Mouse (Mus musculus): ENCODE data around the gene Galr3.
"Not testable (repeated sequence)": the region's sequence is repeated elsewhere in the genome, so short reads cannot be mapped to it uniquely, and the experiment has no call there.

Gene Galr3

DNA sequence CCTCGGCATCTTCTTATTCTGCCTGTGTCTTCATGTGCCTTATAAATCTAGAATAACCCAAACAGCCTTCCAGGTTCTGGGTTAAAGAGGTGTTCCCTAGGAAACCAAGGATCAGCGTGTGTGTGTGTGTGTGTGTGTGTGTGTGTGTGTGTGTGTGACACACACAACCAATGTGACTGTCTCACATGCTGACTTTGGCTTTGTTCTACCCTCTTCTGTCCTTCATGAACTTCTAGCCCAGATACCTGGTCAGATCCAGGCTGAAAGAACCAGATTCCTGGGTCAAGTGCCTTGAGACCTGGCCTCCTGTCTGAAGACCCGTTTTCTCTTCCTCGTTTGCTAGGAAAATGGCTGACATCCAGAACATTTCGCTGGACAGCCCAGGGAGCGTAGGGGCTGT lies at the start of gene Galr3:
TSS of gene Galr3 (plus strand) at position 301 of the 400 bp plus-strand sequence.
- in situ Hi-C loops (cut with MboI, MseI): no loop called here

DNA sequence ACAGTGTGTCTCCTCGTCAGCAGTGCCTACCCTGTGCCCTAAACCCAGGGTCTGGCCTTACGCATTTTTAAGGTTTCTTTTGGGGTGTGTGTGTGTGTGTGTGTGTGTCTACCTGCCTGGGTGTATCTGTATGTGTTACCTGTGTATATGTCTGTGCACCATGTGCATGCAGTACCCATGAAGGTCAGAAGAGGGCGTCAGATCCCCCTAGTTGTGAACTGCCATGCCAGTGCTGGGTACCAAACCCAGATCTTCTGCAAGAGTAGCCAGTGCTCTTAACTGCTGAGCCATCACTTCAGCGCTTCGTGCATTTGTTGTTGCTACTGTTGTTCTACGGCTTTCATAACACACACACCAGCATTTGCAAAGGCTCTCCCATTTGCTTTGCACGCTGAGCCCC lies 49.5 kb upstream of the Galr3 start:
- in situ Hi-C loops (cut with MboI, MseI): no loop called here

DNA sequence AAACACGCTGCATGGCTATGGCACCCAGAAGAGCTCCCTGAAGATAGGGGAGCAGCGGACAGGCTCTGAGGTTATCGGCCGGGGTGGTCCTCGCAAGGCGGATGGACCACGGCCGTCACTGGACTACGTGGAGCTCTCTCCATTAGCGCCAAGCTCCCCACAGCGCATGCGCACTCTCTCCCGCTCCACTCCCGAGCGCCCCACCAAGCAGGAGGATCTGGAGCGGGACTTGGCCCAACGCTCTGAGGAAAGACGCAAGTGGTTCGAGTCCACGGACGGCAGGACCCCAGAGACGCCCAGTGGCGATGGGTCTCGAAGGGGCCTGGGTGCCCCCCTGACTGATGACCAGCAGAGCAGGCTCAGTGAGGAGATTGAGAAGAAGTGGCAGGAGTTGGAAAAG lies 48.8 kb upstream of the Galr3 start:
- in situ Hi-C loops (cut with MboI, MseI): no loop called here

DNA sequence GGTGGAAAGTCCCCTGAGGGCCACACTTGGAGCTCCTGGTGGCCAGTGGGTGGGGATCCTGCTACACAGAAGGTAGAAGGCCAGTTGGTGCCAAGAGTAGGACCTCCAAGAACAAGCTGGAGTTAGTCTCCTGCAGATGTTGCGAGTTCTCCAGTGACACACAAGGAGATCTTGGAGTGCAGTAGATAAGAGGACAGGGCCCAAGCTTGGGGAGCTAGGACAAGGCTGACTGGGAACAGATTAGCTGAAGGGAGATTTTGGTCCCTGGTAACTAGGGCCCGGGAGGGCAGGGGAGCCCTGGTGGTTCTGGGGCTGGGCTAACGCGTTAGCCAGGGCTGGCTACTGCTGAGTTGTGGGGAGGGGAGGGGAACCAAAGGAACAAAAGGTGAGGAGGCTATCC lies 45.8 kb upstream of the Galr3 start:
- in situ Hi-C loops (cut with MboI, MseI): no loop called here

DNA sequence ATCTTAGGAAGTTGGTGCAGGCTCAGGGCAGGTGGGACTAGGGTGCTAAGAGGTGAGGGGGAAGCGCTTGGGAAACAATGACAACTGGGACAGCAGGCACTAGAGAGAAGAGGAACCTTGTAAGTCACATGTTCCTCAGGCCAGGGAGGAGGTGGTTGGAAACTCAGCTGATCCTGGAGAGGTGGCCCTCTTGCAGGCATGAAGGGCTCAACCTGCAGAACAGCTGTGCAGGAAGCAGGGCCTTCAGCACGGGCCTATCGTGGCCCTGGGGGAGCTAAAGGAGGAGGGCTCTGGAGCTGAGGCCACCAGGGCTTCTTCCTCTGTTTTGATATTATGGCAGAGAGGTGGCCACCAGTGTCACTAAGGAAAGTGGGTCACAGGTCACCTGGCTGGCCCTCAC lies 45.0 kb upstream of the Galr3 start:
- in situ Hi-C loops (cut with MboI, MseI): no loop called here

DNA sequence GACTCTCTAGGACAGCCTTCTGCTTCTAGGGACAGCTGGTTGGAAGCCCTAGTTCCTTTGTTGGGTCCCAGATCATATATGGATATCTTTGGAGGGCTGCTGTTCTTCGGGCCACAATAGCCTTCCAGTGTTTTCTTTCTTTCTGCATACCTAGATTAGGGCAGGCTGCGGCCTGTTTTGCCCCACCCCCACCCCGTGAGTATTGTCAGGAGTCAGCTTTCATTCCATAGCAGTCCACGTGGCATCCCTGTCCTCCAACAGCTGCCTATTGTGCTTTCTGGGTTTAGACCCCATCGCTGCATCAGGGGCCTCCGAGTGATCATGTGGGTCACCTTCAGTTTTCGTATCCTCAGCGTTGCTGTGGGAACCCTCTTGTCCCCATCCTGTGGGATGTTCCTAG lies 43.3 kb upstream of the Galr3 start:
- in situ Hi-C loops (cut with MboI, MseI): no loop called here

DNA sequence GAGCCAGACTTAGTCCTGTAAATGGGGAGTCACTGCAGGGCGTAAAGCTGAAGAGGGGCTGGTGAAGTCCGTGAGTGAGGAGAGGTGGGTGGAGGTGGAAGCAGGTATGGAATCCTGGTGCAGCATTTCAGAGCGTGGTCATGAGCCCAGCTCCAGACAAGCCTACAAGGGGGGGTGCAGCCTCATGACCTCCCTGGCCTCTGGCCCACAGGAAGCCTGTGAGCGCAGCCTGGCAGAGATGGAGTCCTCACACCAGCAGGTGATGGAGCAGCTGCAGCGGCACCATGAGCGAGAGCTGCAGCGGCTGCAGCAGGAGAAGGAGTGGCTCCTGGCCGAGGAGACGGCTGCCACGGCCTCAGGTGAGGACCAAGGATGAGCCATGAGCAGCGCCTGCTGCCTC lies 42.1 kb upstream of the Galr3 start:
- in situ Hi-C loops (cut with MboI, MseI): no loop called here

DNA sequence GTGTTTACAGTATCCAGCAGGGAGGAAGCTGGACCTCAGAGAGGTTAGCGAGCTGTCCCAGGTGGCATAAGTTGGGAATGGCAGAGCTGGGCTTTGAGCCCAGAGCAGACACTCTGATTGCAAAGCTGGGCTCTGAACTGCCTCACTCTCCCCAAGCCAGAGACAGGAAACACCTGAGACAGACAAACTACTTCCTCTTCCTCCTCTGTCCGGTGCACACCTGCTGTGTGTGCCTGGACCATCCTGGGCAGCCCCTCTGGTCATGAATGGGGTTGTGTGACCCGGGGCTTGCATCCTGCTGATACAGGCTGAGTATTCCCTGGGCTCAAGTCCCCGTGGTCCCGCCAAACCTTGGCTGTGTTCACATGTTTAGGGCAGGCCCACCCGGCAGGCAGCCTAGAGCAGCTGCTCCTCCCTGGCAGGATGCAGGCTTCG lies 41.3 kb upstream of the Galr3 start:
- in situ Hi-C loops (cut with MboI, MseI): no loop called here

DNA sequence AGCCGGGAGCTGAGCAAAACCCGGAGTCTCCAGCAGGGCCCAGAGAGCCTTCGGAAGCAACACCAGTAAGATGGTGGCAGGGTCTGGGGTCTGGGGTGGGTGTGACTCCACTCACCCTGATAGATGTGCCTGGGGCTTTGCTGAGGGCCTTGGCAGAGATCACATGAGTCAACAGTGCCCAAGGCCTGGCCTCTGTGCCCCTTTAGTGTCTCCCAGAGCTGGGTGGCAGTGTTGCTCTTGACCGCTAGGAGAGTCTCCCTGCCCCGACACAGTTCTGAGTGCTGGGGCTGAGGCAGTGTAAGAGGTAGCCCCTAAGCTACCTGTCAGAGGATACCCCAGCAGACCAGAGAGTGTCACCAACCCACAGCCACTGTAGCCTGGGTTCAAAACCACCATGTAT lies 40.1 kb upstream of the Galr3 start:
- in situ Hi-C loops (cut with MboI, MseI): no loop called here

DNA sequence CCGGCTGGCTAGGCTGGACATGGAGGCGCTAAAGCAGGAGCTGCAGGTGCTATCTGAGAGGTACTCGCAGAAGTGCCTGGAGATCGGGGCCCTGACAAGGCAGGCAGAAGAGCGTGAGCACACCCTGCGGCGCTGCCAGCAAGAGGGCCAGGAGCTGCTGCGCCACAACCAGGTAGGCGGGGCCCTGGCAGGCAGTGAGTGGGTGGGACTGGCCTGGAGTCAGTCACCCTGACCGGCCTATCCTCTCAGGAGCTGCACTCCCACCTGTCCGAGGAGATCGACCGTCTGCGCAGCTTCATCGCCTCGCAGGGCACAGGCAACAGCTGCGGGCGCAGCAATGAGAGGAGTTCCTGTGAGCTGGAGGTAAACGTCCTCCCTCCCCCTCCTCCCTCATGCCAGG lies 39.6 kb upstream of the Galr3 start:
- in situ Hi-C loops (cut with MboI, MseI): no loop called here

DNA sequence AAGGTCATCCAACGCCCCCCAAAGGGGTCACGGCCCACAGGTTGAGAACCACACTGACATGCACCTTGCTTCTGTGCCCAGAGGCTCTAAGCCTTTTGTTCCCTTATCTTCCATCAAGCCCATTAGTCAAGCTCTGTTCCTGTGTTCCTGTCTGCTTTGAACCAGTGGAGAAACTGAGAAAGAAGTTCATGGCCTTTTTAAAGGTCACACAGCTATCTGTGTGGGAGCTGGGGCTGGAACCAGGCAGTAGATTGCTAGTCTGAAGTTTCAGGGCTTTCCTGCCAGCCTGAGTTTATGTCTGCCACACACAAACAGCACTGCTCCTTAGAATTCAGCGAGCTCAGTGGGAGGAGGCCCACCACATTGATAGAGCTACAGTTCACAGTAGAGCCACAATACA lies 38.6 kb upstream of the Galr3 start:
- in situ Hi-C loops (cut with MboI, MseI): no loop called here

DNA sequence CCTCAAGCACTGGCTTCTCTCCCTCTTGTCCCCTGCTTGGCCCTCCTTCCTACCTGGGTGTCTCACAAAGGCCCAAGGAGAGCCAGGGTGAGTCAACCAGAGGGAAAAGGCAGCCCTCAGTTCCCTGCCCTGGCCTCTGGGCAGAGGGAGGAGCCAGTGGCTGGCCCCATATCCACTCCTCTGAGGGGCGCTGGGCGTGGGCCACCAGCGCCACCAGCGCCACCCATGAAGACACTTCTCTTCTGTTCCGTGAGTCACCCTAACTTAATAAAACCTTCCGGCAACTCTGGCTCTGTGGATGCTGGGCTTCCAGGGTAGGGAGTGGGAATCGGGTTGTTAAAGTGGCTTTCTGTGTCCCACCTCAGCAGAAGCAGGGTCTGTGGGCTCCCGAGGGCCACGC lies 36.1 kb upstream of the Galr3 start:
- in situ Hi-C loops (cut with MboI, MseI): no loop called here

DNA sequence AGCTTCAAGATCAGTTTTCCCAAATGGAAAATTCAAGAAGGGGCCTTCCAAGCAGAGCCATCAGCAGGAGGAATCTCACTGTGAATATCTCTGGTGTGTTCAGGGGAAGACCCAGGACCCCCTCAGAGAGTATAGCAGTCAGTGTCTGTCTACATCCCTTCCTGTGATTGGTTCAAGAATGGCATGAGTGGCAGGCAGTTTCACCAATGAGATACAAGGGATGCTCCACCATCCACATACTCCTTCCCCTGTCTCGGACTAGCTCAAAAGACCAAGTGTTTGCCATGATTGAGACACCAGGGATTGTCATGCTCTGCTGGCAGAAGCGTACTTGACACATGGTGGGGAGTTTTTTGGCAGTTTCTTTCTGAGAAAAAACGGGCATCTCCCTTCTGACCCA lies 35.0 kb upstream of the Galr3 start:
- in situ Hi-C loops (cut with MboI, MseI): no loop called here

DNA sequence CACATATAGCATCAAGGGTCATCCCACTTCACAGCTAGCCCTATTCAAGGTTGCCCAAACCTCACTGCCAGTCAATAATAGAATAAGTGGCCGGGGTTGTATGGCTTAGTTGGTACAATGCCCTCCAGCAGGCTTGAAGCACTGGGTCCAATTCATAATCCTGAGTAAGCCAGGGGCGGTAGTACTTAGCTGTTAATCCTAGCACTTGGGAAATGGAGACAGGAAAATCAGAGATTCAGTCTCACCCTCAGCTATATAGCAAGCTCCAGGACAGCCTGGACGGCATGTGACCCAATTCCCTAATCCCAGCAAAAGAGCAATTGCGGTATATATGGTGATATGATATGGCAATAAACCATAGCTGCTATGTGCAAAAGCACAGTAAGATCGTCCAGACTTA lies 34.6 kb upstream of the Galr3 start:
- in situ Hi-C loops (cut with MboI, MseI): no loop called here

DNA sequence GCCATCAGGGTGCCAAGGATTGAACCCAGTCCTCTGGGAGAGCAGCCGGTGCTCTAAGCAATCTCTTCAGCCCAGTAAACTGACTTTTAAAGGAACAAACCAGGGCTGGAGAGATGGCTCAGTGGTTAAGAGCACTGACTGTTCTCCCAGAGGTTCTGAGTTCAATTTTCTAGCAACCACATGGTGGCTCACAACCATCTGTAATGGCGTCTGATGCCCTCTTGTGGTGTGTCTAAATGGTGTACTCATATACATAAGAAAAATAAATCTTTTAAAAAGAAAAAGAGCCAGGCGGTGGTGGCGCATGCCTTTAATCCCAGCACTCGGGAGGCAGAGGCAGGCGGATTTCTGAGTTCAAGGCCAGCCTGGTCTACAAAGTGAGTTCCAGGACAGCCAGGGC lies 33.8 kb upstream of the Galr3 start:
- in situ Hi-C loops (cut with MboI, MseI): not testable (repeated sequence)

DNA sequence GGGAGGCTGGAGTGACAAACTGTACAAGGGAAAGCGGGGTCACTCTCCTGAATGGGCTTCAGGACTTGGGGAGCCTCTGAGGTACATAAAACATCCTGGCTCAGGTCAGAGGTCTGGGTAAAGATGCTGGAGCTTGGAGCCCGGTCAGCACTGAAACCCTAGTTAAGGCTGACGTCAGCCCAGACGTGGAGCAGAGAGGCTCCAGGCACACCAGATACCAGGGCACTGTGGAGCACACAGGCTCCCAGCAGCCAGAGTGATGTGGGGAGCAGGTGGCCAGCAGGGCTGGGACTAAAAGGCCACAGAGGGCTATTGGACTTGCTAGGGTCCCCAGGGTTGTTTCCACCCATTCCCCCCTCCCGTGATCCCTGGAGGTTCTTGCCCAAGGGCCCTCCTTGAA lies 32.0 kb upstream of the Galr3 start:
- in situ Hi-C loops (cut with MboI, MseI): no loop called here

DNA sequence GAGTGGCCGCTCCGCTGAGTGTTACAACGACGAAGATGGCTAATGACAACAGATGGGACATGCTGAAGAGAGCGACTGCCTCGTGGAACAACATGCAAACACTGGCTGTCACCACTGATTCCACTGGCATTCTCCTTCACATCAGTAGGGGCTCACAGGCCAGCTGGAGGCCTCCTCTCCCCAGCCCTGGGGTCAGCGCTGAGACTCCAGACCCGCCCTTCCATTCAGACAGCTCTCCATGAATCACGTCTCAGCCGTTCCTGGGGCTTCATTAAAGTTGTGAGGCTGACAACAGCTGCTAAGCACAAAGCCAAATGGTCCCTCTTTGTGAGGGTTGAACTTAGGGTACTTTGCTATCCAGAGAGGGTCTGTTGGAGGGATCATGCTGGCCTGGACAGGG lies 30.1 kb upstream of the Galr3 start:
- in situ Hi-C loops (cut with MboI, MseI): no loop called here

DNA sequence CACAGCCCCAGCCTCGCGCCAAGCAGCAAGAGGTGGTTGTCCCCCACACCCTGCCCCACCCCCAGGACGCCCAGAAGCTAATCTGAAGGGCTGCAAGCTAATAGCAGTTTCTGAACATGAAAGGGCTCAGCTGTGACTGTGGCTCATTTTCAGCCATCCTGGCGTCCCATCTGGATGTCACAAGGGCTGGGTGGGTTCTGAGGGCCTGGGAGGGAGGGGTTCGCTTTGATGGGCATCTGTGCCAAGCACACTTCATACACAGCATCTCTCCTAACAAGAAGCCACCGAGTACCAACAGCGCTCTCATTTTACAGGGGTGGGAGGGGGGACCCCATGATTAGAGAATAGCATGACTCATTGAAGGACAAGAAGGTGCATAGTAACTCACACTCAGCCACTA lies 28.3 kb upstream of the Galr3 start:
- in situ Hi-C loops (cut with MboI, MseI): no loop called here

DNA sequence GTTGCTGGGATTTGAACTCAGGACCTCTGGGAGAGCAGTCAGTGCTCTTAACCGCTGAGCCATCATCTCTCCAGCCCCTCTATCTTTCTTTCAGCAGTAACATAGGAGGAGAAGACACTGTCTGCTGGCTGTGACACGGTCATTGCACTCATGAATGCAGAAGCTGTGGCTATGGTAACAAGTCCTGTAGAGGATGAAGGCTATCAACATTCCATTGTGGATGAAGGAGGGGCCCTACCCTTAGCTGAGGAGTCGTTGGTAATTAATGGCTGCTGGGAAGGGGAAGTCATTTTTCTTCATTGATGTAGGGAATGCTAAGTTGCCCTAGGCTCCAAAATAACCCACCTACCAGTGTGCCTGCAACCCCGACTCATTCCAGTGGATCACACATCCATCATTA lies 23.5 kb upstream of the Galr3 start:
- in situ Hi-C loops (cut with MboI, MseI): no loop called here

DNA sequence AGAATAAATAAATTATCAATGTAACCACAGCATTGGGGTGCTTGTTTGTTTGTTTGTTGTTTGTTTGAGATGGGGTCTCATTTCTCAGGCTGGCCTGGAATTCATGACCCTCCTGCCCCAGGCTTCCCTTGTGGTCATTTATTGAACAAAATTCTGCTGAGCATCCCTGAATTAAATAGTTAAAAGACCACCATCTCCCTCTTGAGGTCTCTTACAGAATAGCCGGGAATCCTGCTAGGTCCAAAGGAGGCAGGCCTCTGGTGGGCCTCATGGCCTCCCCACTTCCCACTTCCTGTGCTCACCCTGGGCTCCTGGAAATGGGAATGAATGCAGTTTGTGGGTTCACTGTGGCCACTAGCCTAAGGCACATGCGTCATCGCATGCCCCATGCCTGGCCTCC lies 22.8 kb upstream of the Galr3 start:
- in situ Hi-C loops (cut with MboI, MseI): no loop called here

DNA sequence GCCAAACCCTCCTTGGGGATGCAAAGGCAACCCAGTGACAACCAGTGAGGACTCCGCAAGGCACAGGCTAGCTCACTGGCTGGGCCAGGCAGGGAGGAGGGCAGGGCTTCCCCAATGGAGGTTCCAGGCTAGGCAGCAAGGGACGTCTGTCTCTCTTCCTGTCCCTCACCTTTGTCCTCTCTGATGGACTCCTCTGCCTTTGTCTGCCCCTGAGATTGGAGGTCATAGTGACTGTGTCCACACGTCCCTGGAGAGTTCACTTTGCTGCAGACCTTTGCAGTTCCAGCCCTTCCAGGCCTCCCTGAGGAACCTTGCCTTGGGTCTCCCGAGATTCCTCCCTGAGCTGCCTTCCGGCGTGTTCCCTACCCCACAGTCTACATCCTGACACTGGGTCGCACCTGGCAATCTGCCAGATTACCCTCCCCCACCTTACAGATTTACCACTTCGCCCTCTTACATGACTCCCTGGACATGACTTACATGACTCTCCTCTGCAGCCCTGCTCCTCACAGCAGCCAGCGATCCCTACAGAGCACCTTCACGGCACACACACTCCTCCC lies 18.9 kb upstream of the Galr3 start:
- in situ Hi-C loops (cut with MboI, MseI): no loop called here

DNA sequence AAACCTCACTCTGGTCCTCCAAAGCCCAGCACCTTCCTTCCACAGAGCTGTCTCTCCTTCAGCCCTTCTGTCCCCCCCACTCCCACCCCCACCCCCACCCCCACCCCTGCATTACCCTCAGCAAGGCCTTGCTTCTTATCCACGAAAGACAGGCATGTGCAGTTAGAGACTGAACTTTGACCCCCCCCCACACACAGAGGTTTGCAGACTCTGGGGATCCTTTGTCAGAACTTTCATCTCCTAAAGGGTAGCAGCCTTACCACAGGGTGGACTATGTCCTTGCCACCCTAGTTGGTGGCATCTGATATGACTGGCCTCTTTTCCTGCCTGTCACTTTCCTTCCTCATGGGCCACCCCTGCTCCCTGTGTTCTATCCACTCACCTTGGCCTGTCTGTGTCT lies 18.3 kb upstream of the Galr3 start:
- in situ Hi-C loops (cut with MboI, MseI): no loop called here

DNA sequence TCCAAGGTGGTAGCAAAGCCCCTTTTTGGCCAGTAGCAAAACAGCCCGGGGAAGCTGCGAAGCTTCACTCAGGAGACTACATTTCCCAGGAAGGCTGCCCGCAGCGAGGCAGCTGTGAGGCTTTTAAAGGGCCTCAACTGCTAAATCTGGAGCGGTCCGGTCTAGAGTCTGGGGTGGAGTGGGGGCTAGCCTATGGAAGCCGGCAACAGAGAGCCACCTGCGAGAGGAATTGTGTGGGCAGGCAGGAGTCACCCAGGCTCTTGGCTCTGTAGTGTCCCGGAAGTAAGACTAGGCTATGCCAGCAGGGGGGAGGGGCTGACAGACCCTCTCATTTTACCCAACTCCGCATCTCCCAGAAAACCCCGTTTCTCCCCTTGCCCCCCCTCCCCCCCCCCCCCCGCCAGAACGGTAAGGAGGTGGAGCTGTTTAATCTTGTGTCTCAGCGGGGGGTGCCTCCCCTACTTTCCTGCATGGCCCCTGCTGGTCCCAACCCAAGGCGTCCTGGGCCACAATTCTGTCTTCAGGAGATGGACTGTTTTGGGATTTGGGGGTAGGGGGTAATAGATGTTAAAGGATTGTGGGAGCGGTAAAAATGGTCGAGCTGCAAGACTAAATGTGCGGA lies 15.9 kb upstream of the Galr3 start:
- in situ Hi-C loops (cut with MboI, MseI): no loop called here

All from T-helper 17 cell (primary cell).